Mouse (Mus musculus) 3T3-L1 (cell line): ENCODE measurements around the gene Anks1b.

Source experiments
- DNase-seq: peaks from one replicate; pipeline ENCODE4 v3.0.0-alpha.2; 2015; ENCODE audit warnings: low read depth, low spot score

Gene Anks1b

GRCm38 (mm10) chr10:90728401-90729358, 855.4 kb downstream of the Anks1b start:
- peak; percentile 84 for DNase-seq

GRCm38 (mm10) chr10:90729527-90729926, 856.2 kb downstream of the Anks1b start:
- DNase-seq: no peak

GRCm38 (mm10) chr10:90732823-90733222, 859.5 kb downstream of the Anks1b start:
- peak; percentile 78 for DNase-seq

GRCm38 (mm10) chr10:90733632-90734031, 860.3 kb downstream of the Anks1b start:
- peak; percentile 69 for DNase-seq

GRCm38 (mm10) chr10:90738475-90738874, 865.2 kb downstream of the Anks1b start:
- DNase-seq: no peak

GRCm38 (mm10) chr10:90740956-90741355, 867.6 kb downstream of the Anks1b start:
- DNase-seq: no peak

- DNase-seq: no peak
These were observed 878.6 kb downstream of the Anks1b start for GRCm38 (mm10) chr10:90751889-90752288.

- DNase-seq: peak; percentile 30
These were observed 879.8 kb downstream of the Anks1b start for GRCm38 (mm10) chr10:90753106-90753505.

GRCm38 (mm10) chr10:90757773-90758172, 884.5 kb downstream of the Anks1b start:
- peak; percentile 77 for DNase-seq

- DNase-seq: peak; percentile 5
These were observed 886.6 kb downstream of the Anks1b start for GRCm38 (mm10) chr10:90759929-90760328.

- no peak for DNase-seq
These were observed 893.0 kb downstream of the Anks1b start for GRCm38 (mm10) chr10:90766261-90766660.

GRCm38 (mm10) chr10:90770403-90770955, 897.2 kb downstream of the Anks1b start:
- DNase-seq: no peak

- DNase-seq: no peak
These were observed 897.7 kb downstream of the Anks1b start for GRCm38 (mm10) chr10:90771046-90771445.

GRCm38 (mm10) chr10:90771471-90772226, 898.3 kb downstream of the Anks1b start:
- DNase-seq: peak; percentile 17

GRCm38 (mm10) chr10:90779561-90780400, 906.5 kb downstream of the Anks1b start:
- DNase-seq: no peak

GRCm38 (mm10) chr10:90784981-90785650, 911.8 kb downstream of the Anks1b start:
- no peak for DNase-seq

- no peak for DNase-seq
These were observed 912.4 kb downstream of the Anks1b start for GRCm38 (mm10) chr10:90785680-90786079.

- DNase-seq: peak; percentile 6
These were observed 929.8 kb downstream of the Anks1b start for GRCm38 (mm10) chr10:90803112-90803511.

- peak; percentile 67 for DNase-seq
These were observed 931.3 kb downstream of the Anks1b start for GRCm38 (mm10) chr10:90804602-90805095.

- DNase-seq: no peak
These were observed 935.5 kb downstream of the Anks1b start for GRCm38 (mm10) chr10:90808616-90809310.
